Mouse (Mus musculus): ENCODE results near the gene Cryl1. TPM values are rescaled to one million over a fixed set of nuclear protein-coding genes. Genes with fewer than 3 reads are reported as not detected.

Gene Cryl1
- polyA plus RNA-seq, 1 experiment from 2014 or later, result 9.1 TPM

DNA sequence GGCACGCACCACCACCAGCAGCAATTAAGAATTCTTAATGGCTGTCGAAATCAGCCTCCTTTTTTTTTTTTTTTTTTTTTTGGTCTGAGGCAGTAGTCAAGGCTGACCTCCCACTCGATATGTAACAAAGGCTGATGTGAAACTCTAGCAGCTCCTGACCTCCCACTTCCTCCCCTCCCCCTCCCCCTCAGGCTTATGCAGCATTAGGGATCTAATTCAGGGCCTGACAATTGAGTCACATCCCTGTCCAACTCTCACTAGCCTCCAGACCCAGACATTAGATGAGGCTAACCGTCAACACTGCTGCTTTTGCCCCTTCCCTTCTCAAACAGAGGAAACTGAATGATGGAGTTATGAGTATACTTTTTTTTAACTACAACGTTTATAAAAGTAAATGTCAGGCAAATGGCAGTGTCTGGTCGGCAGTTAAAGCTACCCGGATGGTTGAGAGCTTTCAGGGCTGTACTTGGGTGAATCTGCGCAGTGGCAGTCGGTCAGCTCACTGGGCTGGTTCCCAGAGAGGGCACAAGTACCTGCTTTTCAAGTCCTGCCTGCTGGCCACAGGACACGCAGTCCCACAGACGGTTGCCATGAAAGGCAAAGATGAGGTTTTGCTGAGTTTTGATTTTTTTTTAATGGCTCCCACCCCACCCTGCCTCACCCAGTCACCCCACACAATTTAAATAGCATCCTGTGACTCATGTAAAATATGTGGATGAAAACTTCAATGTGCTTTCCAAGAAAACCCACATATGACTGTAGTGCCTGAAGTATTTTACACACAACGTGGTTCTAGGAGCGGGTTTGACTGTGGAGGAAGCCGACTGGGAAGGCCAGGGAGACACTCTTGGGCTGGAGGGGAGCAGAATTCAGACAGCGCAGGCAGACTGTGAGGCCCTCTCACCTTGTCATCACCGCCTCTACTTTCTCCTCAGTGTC is 81.4 kb downstream of the Cryl1 start:
- Histone ChIP-seq H3K9ac (ENCODE audit: low read length) (no peak overlapping the region), H3K4me1 (ENCODE audit: control insufficient read depth, insufficient read depth, low read length) (no peaks in the 10 kb centered on the region), H3K9me3 (ENCODE audit: control insufficient read depth, low read length) (no peaks in the 10 kb centered on the region), H3K27me3 (ENCODE audit: control insufficient read depth, insufficient read depth, low read length) (no peaks in the 10 kb centered on the region), H3K4me2 (ENCODE audit: low read depth) (no peak overlapping the region), H3K36me3 (ENCODE audit: control insufficient read depth, insufficient read depth, low read length) (no peaks in the 10 kb centered on the region), H3K4me3 (ENCODE audit: low read depth, low read length) (no peak overlapping the region), H3K27ac (ENCODE audit: low read depth, low read length) (no peak overlapping the region)
- DNase-seq (ENCODE audit: low spot score) (no peak), ATAC-seq (ENCODE audit: insufficient read depth, low FRiP score, low TSS enrichment) (no peak)
- WGBS, result 66% methylated on average over 16 of the region's 16 CpGs

DNA sequence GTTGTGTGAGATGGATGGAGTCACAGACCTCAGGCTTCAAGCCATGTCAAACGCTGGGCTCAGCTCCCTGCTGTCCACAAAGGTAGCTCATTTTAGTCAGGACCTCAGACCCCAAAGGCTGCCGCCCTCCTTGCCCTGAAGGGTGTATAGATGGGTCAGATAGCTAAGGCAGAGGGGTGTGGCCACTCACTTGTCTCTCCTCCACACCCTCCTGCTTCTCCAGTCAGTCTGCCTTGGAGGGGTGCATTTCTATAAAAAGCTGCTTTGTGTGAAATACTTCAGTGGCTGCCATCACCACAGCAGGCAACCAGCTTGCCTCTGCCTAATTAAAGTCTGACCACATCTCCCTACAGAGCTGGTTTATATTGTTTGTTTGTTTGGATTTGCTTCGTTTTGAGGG is 82.4 kb downstream of the Cryl1 start:
- Histone ChIP-seq H3K9me3 (ENCODE audit: control insufficient read depth, low read length) (no peaks in the 10 kb centered on the region), H3K36me3 (ENCODE audit: control insufficient read depth, insufficient read depth, low read length) (no peaks in the 10 kb centered on the region), H3K27ac (ENCODE audit: low read depth, low read length) (0 out of 2 replicates have a peak overlapping the region, but pooled peaks have one; percentile 44), H3K4me2 (ENCODE audit: low read depth) (no peak overlapping the region), H3K4me1 (ENCODE audit: control insufficient read depth, insufficient read depth, low read length) (no peaks in the 10 kb centered on the region), H3K4me3 (ENCODE audit: low read depth, low read length) (no peak overlapping the region), H3K9ac (ENCODE audit: low read length) (no peak overlapping the region), H3K27me3 (ENCODE audit: control insufficient read depth, insufficient read depth, low read length) (no peaks in the 10 kb centered on the region)
- WGBS, result 49% methylated on average over 3 of the region's 3 CpGs
- DNase-seq (ENCODE audit: low spot score), result peak; percentile 22
- ATAC-seq (ENCODE audit: insufficient read depth, low FRiP score, low TSS enrichment), result no peak

- no peak overlapping the region for H3K4me2 ChIP-seq (ENCODE audit: low read depth)
- no peak overlapping the region for H3K9ac ChIP-seq (ENCODE audit: low read length)
- no peaks in the 10 kb centered on the region for H3K36me3 ChIP-seq (ENCODE audit: control insufficient read depth, insufficient read depth, low read length)
- no peaks in the 10 kb centered on the region for H3K4me1 ChIP-seq (ENCODE audit: control insufficient read depth, insufficient read depth, low read length)
- H3K9me3 ChIP-seq (ENCODE audit: control insufficient read depth, low read length), result no peaks in the 10 kb centered on the region
- no peak overlapping the region for H3K4me3 ChIP-seq (ENCODE audit: low read depth, low read length)
- H3K27ac ChIP-seq (ENCODE audit: low read depth, low read length), result 0 out of 2 replicates have a peak overlapping the region, but pooled peaks have one; percentile 44
- no peaks in the 10 kb centered on the region for H3K27me3 ChIP-seq (ENCODE audit: control insufficient read depth, insufficient read depth, low read length)
- ATAC-seq (ENCODE audit: insufficient read depth, low FRiP score, low TSS enrichment) (no peak), DNase-seq (ENCODE audit: low spot score) (peak; percentile 37)
- 68% methylated on average over 7 of the region's 7 CpGs for WGBS
Measured at GRCm38 (mm10) chr14:57315551-57315950, 82.8 kb downstream of the Cryl1 start.

- DNase-seq (ENCODE audit: low spot score) (no peak), ATAC-seq (ENCODE audit: insufficient read depth, low FRiP score, low TSS enrichment) (no peak)
- Histone ChIP-seq H3K4me1 (ENCODE audit: control insufficient read depth, insufficient read depth, low read length) (no peaks in the 10 kb centered on the region), H3K9me3 (ENCODE audit: control insufficient read depth, low read length) (no peaks in the 10 kb centered on the region), H3K4me2 (ENCODE audit: low read depth) (no peak overlapping the region), H3K4me3 (ENCODE audit: low read depth, low read length) (no peak overlapping the region), H3K9ac (ENCODE audit: low read length) (no peak overlapping the region), H3K36me3 (ENCODE audit: control insufficient read depth, insufficient read depth, low read length) (no peaks in the 10 kb centered on the region), H3K27me3 (ENCODE audit: control insufficient read depth, insufficient read depth, low read length) (no peaks in the 10 kb centered on the region), H3K27ac (ENCODE audit: low read depth, low read length) (no peak overlapping the region)
- WGBS, result 87% methylated on average over 11 of the region's 11 CpGs
Measured at GRCm38 (mm10) chr14:57301600-57302230, 96.6 kb downstream of the Cryl1 start.

GRCm38 (mm10) chr14:57300530-57300929 is 97.8 kb downstream of the Cryl1 start:
- H3K27ac ChIP-seq (ENCODE audit: low read depth, low read length), result no peak overlapping the region
- no peak overlapping the region for H3K4me3 ChIP-seq (ENCODE audit: low read depth, low read length)
- H3K4me2 ChIP-seq (ENCODE audit: low read depth), result no peak overlapping the region
- no peaks in the 10 kb centered on the region for H3K4me1 ChIP-seq (ENCODE audit: control insufficient read depth, insufficient read depth, low read length)
- no peak for DNase-seq (ENCODE audit: low spot score)
- ATAC-seq (ENCODE audit: insufficient read depth, low FRiP score, low TSS enrichment), result no peak
- no peak overlapping the region for H3K9ac ChIP-seq (ENCODE audit: low read length)
- H3K9me3 ChIP-seq (ENCODE audit: control insufficient read depth, low read length), result no peaks in the 10 kb centered on the region
- no peaks in the 10 kb centered on the region for H3K27me3 ChIP-seq (ENCODE audit: control insufficient read depth, insufficient read depth, low read length)
- no peaks in the 10 kb centered on the region for H3K36me3 ChIP-seq (ENCODE audit: control insufficient read depth, insufficient read depth, low read length)
- 51% methylated on average over 2 of the region's 2 CpGs for WGBS

GRCm38 (mm10) chr14:57297672-57298071 is 100.7 kb downstream of the Cryl1 start:
- ATAC-seq (ENCODE audit: insufficient read depth, low FRiP score, low TSS enrichment), result no peak
- WGBS, result 64% methylated on average over 5 of the region's 5 CpGs

DNA sequence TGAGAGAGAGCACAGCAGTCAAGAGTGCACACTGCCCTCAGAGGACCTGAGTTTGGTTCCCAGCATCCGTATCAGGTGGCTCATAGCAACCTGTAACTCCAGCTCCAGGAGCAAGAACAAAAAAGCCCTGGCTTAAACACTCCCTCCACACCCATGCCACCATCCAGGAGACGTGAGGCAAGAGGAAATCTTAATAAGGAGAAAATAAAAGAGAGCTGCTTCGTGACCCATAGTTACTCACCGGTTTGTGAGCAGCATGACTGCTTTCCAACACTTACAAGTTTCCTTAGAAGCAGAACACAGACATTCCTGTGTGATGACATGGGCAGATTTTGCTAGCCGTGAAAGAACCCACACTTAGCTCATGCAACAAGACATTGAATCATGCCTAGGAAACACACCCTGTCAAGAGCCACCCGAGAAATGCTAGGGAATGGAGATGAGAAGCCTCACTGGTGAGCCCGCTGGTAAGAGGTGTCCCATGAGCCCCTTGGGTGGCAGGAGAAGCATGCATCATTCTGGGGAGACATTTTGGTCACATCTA is 106.9 kb downstream of the Cryl1 start:
- no peak for ATAC-seq (ENCODE audit: insufficient read depth, low FRiP score, low TSS enrichment)
- Histone ChIP-seq H3K9me3 (ENCODE audit: control insufficient read depth, low read length) (no peaks in the 10 kb centered on the region), H3K36me3 (ENCODE audit: control insufficient read depth, insufficient read depth, low read length) (no peaks in the 10 kb centered on the region), H3K27me3 (ENCODE audit: control insufficient read depth, insufficient read depth, low read length) (no peaks in the 10 kb centered on the region), H3K4me2 (ENCODE audit: low read depth) (no peak overlapping the region), H3K27ac (ENCODE audit: low read depth, low read length) (no peak overlapping the region), H3K4me3 (ENCODE audit: low read depth, low read length) (no peak overlapping the region), H3K4me1 (ENCODE audit: control insufficient read depth, insufficient read depth, low read length) (no peaks in the 10 kb centered on the region), H3K9ac (ENCODE audit: low read length) (no peak overlapping the region)
- DNase-seq (ENCODE audit: low spot score), result no peak
- 85% methylated on average over 7 of the region's 7 CpGs for WGBS

More at GRCm38 (mm10) chr14:57297672-57298071, 100.7 kb downstream of the Cryl1 start:
- Histone ChIP-seq H3K36me3 (ENCODE audit: control insufficient read depth, insufficient read depth, low read length) (no peaks in the 10 kb centered on the region), H3K4me3 (ENCODE audit: low read depth, low read length) (no peak overlapping the region), H3K27me3 (ENCODE audit: control insufficient read depth, insufficient read depth, low read length) (no peaks in the 10 kb centered on the region), H3K9ac (ENCODE audit: low read length) (no peak overlapping the region), H3K4me1 (ENCODE audit: control insufficient read depth, insufficient read depth, low read length) (no peaks in the 10 kb centered on the region), H3K9me3 (ENCODE audit: control insufficient read depth, low read length) (no peaks in the 10 kb centered on the region), H3K27ac (ENCODE audit: low read depth, low read length) (no peak overlapping the region), H3K4me2 (ENCODE audit: low read depth) (no peak overlapping the region)
- no peak for DNase-seq (ENCODE audit: low spot score)

- H3K27ac ChIP-seq (ENCODE audit: low read depth, low read length), result no peak overlapping the region
- no peaks in the 10 kb centered on the region for H3K9me3 ChIP-seq (ENCODE audit: control insufficient read depth, low read length)
- no peaks in the 10 kb centered on the region for H3K27me3 ChIP-seq (ENCODE audit: control insufficient read depth, insufficient read depth, low read length)
- no peak overlapping the region for H3K4me2 ChIP-seq (ENCODE audit: low read depth)
- WGBS, result 54% methylated on average over 9 of the region's 9 CpGs
- DNase-seq (ENCODE audit: low spot score) (peak; percentile 30), ATAC-seq (ENCODE audit: insufficient read depth, low FRiP score, low TSS enrichment) (no peak)
- H3K9ac ChIP-seq (ENCODE audit: low read length), result no peak overlapping the region
- no peak overlapping the region for H3K4me3 ChIP-seq (ENCODE audit: low read depth, low read length)
- no peaks in the 10 kb centered on the region for H3K36me3 ChIP-seq (ENCODE audit: control insufficient read depth, insufficient read depth, low read length)
- H3K4me1 ChIP-seq (ENCODE audit: control insufficient read depth, insufficient read depth, low read length), result no peaks in the 10 kb centered on the region
Measured at GRCm38 (mm10) chr14:57289105-57289504, 109.2 kb downstream of the Cryl1 start.

Data from neural tube, embryonic 11.5 days (tissue).